Mouse (Mus musculus) left cerebral cortex, postnatal 36 days (tissue): ENCODE measurements around the gene Urod. TPM values are rescaled to one million over a fixed set of nuclear protein-coding genes. Genes with fewer than 3 reads are reported as not detected.

Experiments used
- DNase-seq, 2 experiments: peaks; one replicate each; pipeline ENCODE4 v3.0.0; 2021 to 2022; ENCODE audit warnings: low spot score in 2 of 2, mixed read lengths in 1 of 2
- intact Hi-C: fragments of 180-260 bp; cut with DNase I; formaldehyde crosslinking; loops from one replicate; pipeline ENCODE4 v1.15.1; 2025
- total RNA-seq, 2 experiments: library from RNA; stranded (reverse); gene quantifications; 2 replicates each; pipeline ENCODE4 v1.2.3; 2021

The Urod gene
- 10 to 100 TPM; 60.9 to 63.5 TPM for total RNA-seq

DNA sequence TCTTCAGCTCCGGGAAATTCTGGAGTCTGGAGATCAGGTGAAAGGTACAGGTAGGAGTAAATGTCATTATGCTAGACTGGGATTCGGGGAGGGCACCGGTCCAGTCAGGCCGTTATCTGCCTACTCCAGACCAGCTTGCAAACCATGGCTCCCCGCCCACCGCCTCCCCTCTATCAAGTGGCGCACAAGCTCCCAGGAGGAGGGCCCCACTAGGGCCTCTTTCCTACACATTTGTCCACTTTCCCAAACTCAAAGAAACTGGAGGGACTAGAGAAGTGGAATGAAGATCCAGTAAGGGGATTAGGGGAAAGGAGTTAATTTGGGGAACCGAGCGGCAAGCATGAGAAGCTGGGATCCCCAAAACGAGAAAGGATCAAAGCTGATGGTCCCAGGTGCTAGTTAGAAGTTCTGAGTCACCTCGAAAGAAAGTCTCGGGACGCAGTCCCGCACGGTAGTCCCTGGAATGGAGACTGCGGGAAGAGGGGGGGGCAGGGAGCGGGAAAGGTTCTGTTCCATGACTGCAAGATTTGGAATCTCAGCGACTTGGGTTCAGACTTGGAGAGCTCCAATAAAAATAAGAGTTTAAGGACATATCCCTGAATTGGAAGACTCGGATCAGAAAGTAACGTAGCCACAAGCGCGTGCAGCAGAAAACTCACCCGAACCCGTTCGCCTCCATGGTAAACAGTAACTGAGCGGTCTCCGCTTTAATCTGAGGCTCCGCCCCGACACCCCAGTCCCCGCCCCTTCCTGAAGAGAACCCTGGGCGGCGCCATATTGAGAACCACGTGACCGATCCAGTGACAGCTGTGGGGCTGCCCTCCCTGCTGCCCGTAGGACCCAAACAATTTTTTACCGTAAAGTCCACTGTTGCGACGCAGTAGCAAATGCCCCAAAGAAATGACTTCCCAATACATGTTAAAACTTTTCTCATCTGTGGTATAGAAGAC is at the start of gene Urod:
Gene Urod (minus strand): TSS at position 742 of the 950 bp plus-strand sequence.
- peak; percentile 92 for DNase-seq
- intact Hi-C loops, result loop anchor here (10.0 kb wide), 1 partner anchor 269 kb away; the partner anchor contains the start of gene Tesk2

DNA sequence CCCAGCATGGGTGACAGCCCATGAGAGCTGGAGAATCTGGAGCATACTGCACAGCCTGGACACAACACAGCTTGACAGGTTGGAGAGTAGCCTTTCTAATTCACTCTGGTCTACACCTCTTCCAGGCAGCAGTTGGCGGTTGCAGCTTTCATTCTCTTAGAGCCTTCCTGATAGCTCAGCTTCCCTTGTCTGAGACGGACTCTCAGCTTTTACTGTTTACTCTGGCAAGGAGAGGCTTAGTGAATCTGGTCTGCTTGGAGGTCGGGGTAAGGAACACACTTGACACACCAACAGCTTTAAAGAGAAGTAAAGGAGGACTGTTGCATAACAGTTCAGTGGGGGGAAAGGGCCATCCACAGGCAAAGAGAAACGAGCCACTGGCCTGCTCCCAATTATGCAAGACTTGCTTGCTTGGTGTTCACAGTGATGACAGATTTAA is 47.1 kb upstream of the Urod start:
- no peak for DNase-seq
- intact Hi-C loops, result no loop called here

DNA sequence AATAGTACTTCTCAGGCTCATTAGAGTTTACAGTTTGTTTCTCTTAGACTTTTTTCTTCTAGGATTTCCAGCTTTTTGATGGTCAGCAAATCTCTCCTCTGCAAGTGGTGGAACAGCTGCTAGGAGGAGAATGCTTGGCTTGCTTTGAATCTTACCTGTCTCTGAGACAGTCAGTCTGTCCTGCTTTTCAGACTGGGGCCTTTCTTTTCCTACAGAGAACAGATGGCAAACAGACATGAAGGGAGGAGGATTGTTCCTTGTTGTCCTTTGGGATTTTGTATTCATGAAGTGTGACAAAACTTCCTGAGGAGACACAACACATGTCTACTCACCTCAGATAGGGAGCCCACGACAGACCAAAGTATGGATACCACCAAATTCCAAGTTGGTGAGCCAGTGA is 46.6 kb upstream of the Urod start:
- no peak for DNase-seq
- intact Hi-C loops, result no loop called here

DNA sequence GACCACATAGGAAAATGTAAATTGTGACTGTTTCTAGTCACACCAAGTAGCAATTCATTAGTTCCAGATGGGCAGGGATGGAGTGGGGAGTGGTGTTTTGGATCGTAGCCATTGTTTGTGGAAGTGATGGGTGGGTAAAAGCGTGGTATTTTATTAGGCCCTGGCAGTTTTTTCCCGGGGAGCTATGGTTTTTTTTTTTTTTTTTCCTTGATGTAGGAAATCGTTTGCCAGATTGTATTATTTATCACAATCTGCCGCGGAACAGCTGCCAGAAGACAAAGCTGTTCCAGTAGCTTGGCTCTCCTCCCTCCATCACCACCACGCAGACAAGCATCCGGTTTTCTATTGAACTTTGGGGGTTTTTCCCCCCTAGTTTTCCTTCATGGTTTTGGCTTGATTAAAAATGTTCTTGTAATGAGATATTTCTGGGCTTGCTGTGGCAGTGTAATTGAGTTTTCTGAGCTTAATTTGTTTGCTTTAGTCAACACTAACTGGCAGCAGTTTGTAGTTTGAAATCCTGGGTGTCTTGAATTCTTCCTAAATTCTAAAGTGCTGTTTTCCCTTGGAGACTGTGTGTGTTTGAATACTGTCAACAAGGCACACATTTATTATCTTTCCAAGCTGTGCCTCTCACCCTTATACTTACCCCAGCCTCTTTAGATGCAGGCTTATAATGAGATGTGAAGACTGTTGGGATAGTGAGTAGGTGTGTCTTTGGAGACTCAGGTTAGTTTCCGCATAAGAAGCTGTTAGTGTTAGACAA is 45.9 kb upstream of the Urod start:
- peak; percentile 38 to 42 for DNase-seq
- intact Hi-C loops, result no loop called here

DNA sequence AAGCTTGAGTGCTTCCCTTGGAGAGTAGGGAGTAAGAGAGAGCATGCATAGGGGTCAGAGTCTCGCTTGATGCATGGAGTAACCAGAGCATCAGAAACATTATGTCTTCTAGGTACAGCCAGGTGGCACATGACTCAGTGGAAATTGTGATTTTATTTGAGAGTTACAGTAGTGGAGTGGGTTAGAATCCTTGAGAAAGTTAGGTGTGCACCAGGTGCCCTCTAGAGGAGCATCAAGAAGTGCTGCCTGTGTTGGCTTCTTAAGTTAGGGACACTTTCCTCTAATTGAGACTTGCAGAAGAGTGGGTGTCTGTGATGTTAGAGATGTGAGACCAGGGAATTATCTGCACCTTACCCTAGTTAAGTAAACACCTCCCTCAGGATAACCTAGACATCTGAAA is 36.9 kb upstream of the Urod start:
- intact Hi-C loops, result no loop called here
- DNase-seq, result no peak

DNA sequence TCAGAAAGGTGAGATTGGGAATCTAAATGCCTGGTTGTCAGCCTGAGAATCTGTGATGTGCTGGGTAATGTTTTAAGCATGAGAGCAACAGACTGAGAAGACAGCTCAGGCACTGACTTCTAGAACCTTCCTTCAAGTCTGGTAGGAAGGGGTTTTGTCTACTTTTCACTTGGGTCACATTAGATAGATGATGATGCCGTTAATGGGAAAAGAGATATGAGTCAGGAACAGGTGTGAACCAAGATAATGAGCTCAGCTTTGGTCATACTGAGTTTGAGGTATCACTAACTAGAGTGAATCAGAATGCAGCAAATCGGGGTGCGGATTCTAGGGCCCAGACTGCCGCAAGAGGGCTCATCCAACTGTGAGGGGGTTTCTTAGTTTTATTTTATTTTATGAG is 29.3 kb upstream of the Urod start:
- intact Hi-C loops, result no loop called here
- DNase-seq, result no peak

DNA sequence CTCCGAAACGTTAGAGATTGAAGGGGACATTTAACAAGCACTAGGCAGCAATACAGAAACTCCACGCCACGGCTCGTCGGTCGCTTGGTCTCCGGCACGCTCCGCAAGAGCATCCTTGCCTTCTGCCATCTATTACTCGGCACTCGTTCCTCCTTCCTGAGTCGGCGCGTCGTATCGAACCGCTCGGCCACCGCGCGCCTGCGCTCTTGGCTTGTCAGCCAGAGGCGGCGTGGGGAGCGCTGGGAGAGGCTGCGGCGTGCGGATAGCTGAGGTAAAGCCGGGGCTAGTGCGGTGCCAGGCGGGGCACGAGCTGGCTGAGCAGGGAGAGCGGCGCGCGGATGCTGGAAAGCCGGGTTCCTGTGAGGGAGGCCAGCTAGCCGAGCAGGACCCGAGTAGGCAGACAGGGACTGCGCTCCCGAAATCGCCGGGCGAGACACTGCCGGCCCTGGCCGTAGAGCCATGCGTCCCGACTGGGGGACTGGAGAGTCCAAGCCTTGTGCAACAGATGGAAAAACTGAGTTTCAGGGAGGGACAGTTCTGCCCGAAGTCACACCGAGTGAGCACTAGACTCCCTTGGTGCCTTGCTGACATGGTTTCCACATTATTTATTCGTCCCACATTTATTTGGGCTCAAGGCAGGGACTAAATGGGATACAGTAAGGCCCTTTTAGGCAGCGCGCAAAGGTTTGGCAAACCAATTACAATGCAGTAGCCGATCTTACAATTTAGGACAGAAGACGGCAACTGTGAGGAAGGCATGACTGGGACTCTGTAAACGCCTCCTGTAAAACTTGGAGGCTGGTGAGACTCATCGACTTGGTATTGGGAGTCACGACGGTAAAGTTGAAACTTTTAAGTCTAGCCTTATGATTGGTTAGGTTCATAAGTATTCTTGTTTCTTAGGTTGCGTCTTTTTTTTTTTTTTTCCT is 25.3 kb upstream of the Urod start, which contains the start of gene Eif2b3:
Gene Eif2b3 (plus strand): TSS at position 197 of the 929 bp plus-strand sequence.
- peak; percentile 89 to 93 for DNase-seq
- intact Hi-C loops, result no loop called here

DNA sequence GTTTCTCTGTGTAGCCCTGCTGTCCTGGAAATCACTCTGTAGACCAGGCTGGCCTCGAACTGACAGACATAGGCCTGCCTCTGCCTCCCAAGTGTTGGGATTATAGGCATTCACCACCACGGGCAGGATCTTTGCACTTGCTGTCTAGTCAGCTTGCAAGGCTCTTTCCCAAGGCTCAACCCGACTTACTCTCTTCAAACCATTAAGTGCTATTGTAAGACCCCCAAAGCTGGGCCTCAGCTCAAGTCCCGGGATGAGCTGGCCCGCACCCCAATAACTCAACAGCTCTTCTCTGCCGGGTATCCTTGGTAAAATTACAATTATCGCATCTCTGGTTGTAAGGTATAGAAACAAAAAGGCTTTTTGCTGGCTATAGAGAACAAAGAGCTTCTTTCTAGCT is 24.1 kb upstream of the Urod start:
- DNase-seq, result no peak
- intact Hi-C loops, result no loop called here

DNA sequence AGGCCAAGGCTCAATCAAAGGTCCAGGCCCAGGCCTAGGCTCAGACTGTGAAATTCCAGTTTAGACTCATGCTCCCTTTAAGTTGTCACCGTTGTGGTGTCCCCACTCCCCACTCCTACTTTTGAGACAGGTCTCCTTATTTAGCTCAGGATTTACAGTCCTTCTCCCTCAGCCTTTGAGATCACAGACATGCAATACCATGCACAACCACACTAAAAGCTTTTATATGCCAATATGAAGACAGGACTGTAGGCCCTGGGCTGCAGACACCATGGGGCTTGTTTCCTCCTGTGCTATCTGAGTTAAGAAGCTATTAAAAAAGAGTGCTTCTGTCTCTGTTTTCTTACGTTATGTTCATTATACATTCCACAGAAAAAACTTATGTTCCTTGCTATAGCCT is 23.5 kb upstream of the Urod start:
- intact Hi-C loops, result no loop called here
- DNase-seq, result no peak

DNA sequence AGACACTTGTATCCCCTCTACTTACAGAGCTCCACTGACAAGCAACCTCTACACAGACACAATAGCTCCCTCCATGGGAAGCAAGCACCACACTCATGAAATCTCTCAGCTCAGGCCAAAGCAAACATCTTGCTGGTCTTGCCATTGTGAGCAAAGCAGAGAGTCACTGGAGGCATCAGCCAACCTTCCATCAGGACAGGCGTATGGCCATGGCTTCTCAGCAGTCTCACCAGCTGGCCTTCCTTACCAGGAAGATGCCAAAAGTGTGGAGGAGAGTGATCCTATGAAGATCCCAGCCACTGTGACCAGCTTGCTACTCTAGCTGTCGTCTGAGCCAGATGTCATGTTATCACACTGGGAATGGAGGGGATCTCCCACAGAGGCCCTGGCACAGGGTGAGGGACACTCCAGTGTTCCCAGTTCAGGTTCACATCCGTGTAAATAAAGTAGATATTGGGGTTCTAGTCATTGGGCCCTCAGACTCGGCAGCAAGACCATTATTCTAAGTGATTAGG is 20.7 kb upstream of the Urod start:
- intact Hi-C loops, result no loop called here
- no peak for DNase-seq

DNA sequence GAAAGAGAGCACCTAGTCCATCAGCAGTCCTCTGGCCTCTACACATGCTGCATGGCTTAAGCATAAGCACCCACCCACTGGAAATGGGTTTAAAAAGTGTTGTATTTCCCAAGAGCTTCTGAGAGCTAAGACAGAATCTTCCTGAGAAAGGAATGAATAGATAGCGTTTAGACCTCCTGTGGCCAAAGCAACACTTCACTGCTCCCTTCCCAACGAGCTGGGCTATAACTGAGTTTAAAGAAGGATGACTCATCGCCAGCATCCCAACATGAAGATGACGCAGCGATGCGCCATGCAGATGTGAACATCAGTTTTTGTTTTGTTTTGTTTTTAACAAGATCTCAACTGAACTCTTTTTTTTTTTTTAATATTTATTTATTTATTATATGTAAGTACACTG is 19.4 kb upstream of the Urod start:
- intact Hi-C loops, result no loop called here
- DNase-seq, result no peak

DNA sequence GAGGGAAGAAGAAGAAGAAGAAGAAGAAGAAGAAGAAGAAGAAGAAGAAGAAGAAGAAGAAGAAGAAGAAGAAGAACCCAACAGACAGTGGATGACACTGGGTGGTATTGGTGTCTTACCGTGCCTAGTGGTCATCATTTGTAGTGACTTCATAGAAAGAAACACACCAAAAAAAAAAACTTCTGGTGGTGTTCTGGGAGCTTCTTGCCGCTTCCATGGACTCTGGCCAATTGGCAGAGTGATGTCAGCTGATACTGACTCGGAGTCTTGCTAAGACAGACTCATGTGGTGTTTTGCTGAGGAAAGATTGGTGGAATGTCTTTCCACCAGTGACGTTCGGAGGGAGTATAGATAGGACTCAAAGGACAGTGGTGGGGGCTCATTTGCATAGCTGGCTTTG is 16.0 kb upstream of the Urod start:
- DNase-seq, result no peak
- intact Hi-C loops, result no loop called here

DNA sequence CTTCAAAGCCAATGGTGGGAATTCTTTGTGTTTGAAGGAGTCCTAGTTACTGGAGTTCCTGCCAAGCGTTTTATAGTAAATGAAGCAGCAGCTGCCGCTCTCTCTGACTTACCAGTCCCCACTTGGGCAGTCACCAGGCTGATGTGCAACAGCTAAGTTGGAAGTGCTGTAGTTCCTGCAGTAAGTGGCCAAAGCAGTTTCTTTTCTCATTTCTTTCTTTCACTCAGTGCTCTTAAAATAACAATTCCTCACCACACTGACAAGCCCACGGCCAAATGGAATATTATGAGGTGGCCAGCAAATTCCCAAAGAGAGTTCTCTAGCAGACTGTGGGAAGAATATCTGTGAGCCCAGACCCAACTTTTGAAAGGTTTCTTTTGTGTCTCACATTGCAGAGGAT is 12.8 kb upstream of the Urod start:
- no peak for DNase-seq
- intact Hi-C loops, result no loop called here

DNA sequence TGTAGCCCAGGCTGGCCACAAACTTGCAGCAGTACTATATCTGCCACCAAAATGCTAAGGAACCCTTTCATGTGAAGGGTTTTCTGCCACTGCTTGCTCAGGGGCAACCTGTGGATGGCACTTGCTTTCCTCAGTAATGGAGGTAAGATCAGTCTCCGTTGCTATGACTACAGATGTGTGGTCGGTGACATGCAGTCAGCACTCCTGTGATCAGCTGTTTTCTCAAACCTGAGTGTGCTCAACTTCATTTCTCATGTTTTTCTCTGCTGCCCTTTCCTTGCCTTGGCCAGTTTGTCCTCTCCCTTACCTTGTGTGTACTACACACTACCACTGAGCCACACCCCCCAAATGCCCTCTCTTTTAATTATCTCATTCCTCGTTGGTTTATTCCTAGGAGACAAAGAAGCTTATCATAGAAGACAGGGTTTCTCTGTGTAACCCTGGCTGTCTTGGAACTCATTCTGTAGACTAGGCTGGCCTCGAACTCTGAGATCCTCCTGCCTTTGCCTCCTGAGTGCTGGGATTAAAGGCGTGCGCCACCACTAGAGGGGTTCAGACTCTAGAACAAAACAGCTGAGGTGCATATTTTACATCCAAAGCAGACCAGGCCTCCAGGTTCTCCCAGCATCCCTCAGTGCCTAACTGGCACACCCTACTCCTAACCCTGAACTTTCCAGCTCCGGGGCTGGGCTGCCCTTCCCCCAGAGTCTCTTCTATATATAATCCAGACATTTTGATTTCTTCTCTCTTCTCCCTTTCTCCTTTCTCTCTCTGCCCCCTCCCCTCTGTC is 11.6 kb upstream of the Urod start:
- DNase-seq, result no peak
- intact Hi-C loops, result no loop called here

DNA sequence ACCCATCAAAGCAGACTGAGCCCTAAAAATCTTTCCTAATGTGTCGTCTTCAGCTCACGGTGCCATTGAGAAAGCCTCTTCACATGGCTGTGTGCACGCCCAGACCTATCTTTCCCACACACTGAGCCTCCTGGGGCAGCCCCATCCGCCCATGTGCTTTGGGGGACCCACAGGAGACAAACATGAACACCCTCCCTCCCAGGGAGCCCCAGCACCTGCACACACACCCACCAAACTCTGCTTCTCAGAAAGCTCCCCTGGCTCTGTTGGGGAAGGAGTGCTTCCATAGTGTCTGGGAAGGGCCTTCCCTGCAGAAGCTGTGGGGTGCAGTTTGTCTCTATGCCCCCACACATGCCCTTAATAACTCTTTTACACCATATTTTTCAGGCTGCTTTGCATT is 10.4 kb upstream of the Urod start:
- DNase-seq, result no peak
- intact Hi-C loops, result loop anchor here (5.0 kb wide), 1 partner anchor 118 kb away; no protein-coding TSS in a partner anchor

DNA sequence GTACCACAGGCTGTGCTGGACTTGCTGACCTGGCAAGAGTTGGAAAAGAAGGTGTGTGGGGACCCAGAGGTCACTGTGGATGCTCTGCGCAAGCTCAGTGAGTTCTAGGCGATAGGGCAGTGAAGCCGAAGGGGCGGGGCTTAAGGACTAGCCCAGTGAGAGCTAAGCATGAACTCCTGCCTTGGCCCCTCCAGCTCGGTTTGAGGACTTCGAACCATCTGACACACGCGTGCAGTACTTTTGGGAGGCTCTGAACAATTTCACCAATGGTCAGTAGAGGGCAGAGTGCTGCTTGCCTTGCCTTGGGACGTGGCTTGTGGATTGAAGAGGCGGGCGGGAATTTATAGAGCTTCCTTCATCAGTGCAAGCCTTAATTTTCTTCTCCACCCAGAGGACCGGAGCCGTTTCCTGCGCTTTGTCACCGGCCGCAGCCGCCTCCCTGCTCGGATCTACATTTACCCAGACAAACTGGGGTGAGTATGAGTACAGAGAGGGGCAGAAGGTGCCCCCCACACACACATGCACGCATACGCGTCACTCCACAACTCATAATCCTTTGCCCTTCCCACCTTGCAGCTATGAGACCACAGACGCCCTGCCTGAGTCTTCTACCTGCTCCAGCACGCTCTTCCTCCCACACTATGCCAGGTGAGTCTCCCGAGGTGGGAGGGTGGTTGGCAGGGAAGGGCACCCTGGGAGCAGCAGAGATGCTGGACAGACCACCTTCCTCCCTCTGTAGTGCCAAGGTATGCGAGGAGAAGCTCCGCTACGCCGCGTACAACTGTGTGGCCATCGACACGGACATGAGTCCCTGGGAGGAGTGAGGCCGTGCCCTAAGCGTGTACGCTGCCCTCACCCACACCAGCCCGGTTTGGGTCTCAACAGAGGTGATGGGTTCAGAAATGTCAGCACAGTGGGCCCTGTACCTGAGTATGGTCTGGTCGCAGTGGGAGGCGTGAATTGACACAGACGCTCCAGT is 8.6 kb upstream of the Urod start:
- intact Hi-C loops, result loop anchor here (5.0 kb wide), 1 partner anchor 119 kb away; no protein-coding TSS in a partner anchor
- DNase-seq, result peak in 1 of 2 experiments; percentile 30

DNA sequence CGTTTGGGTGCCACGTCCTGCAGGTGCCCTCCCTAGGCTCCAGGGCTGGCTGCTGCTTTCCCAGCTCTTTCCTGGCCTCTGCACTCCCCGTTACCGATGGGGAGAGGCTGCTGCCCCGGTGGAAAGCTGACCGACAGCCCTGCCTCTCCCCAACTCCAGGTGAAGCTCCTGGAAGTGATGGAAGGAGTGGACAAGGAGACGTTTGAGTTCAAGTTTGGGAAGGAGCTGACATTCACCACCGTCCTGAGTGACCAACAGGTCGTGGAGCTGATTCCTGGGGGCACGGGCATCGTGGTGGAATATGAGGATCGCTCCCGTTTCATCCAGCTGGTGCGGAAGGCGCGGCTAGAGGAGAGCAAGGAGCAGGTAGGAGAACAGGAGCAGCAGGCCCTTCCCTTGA is 7.7 kb upstream of the Urod start:
- DNase-seq, result no peak
- intact Hi-C loops, result loop anchor here (5.0 kb wide), 1 partner anchor 120 kb away; no protein-coding TSS in a partner anchor
